Mouse (Mus musculus): ENCODE results near the gene Xylt2. TPM values are rescaled to one million over a fixed set of nuclear protein-coding genes. Genes with fewer than 3 reads are reported as not detected.
"Not testable (repeated sequence)": the region's sequence is repeated elsewhere in the genome, so short reads cannot be mapped to it uniquely, and the experiment has no call there.

Xylt2 gene
- polyA plus RNA-seq, 1 experiment from 2014 or later: 13.2 TPM

DNA sequence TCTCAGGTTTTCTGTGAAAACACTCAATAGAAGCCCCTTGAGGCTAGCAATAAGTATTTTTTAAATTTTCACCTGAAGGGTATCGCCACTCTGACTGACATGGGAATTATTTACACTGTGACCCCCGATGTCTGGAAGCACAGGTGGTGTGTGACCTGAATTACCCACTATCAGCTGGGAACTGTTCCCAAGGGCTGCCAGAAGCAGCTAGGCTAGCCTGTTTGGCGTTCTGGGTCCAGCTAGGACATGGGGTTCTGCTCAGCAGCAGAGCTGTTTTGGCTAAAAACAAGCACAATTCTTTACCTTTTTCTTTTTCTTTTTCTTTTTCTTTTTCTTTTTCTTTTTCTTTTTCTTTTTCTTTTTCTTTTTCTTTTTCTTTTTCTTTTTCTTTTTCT, 24.9 kb upstream of the Xylt2 start:
- ATAC-seq (ENCODE audit: low FRiP score) (no peak), DNase-seq (ENCODE audit: low spot score) (no peak)
- H3K36me3 ChIP-seq (replicated peaks; ENCODE audit: control insufficient read depth, insufficient read depth): no peaks in the 10 kb centered on the region
- H3K9ac ChIP-seq: no peak overlapping the region
- H3K4me1 ChIP-seq (replicated peaks; ENCODE audit: control insufficient read depth, insufficient read depth, low read length): no peaks in the 10 kb centered on the region
- no peak overlapping the region for H3K4me3 ChIP-seq (replicated peaks; ENCODE audit: low read length)
- H3K4me2 ChIP-seq (replicated peaks): no peak overlapping the region
- H3K27me3 ChIP-seq (ENCODE audit: control insufficient read depth, insufficient read depth, low read length): no peaks in the 10 kb centered on the region
- 55% methylated on average over 3 of the region's 3 CpGs for WGBS
- H3K9me3 ChIP-seq (ENCODE audit: control insufficient read depth, low read length): no peaks in the 10 kb centered on the region
- no peak overlapping the region for H3K27ac ChIP-seq

DNA sequence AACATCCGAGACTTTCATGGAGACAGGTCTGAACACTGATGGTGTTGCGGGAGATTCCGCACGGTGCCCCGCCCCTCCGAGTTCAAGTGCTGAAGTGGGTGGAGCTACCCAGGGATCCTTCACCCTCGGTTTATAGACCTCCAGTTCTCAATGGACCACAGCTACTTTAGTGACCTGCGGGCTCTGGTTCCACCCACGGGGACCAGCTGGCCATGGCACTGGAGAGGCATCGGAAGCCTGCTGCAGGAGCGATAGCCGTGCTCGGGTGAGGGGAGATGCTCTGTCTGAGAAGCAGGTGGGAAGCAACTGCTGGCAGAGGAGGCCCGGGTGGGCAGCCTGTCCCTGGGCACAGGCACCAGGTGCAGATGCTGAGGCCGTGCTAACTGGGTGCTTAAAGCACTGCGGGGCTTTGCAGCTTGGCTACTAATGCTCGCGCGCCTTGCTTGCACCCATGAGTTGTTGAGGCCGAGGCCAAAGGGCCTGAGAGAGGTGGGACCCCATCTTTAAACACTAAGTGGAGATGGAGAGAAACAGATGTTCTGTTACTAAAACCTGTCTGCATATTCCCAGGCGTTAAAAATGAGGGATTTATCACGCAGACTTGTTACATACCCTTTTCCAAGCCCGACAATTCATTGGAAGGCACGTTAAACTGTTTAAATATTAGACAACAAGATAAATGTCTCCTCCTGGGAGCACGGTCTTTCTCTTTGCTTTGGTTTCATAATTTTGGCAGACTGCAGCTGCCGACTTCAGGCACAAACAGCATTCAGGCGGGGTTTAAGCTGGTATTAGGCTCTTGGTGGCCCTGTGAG, 24.3 kb upstream of the Xylt2 start:
- H3K4me3 ChIP-seq (replicated peaks; ENCODE audit: low read length): no peak overlapping the region
- no peaks in the 10 kb centered on the region for H3K9me3 ChIP-seq (ENCODE audit: control insufficient read depth, low read length)
- H3K9ac ChIP-seq: no peak overlapping the region
- H3K27ac ChIP-seq: no peak overlapping the region
- no peaks in the 10 kb centered on the region for H3K36me3 ChIP-seq (replicated peaks; ENCODE audit: control insufficient read depth, insufficient read depth)
- 48% methylated on average over 27 of the region's 27 CpGs for whole genome bisulfite sequencing
- no peaks in the 10 kb centered on the region for H3K27me3 ChIP-seq (ENCODE audit: control insufficient read depth, insufficient read depth, low read length)
- H3K4me1 ChIP-seq (replicated peaks; ENCODE audit: control insufficient read depth, insufficient read depth, low read length): no peaks in the 10 kb centered on the region
- DNase-seq (ENCODE audit: low spot score) (no peak), ATAC-seq (ENCODE audit: low FRiP score) (no peak)
- no peak overlapping the region for H3K4me2 ChIP-seq (replicated peaks)

DNA sequence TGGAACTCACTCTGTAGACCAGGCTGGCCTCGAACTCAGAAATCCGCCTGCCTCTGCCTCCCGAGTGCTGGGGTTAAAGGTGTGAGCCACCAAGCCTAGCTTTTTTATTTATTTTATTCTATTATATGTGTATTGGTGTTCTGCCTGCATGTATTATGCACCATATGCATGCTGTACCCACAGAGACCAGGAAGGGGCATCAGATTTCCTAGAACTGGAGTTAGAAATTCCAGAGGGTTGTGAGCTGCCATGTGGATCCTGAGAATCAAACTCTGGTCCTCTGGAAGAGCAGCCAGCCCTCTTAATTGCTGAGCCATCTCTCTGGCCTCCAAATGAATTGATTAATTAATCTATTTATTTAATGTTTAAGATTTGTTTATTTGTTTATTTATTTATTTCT, 22.1 kb upstream of the Xylt2 start:
- no peaks in the 10 kb centered on the region for H3K9me3 ChIP-seq (ENCODE audit: control insufficient read depth, low read length)
- H3K27ac ChIP-seq: no peak overlapping the region
- H3K36me3 ChIP-seq (replicated peaks; ENCODE audit: control insufficient read depth, insufficient read depth): no peaks in the 10 kb centered on the region
- no peaks in the 10 kb centered on the region for H3K4me1 ChIP-seq (replicated peaks; ENCODE audit: control insufficient read depth, insufficient read depth, low read length)
- DNase-seq (ENCODE audit: low spot score): no peak
- no peak overlapping the region for H3K9ac ChIP-seq
- H3K4me3 ChIP-seq (replicated peaks; ENCODE audit: low read length): no peak overlapping the region
- no peak for ATAC-seq (ENCODE audit: low FRiP score)
- no peak overlapping the region for H3K4me2 ChIP-seq (replicated peaks)
- 96% methylated on average over 3 of the region's 3 CpGs for WGBS
- H3K27me3 ChIP-seq (ENCODE audit: control insufficient read depth, insufficient read depth, low read length): no peaks in the 10 kb centered on the region

DNA sequence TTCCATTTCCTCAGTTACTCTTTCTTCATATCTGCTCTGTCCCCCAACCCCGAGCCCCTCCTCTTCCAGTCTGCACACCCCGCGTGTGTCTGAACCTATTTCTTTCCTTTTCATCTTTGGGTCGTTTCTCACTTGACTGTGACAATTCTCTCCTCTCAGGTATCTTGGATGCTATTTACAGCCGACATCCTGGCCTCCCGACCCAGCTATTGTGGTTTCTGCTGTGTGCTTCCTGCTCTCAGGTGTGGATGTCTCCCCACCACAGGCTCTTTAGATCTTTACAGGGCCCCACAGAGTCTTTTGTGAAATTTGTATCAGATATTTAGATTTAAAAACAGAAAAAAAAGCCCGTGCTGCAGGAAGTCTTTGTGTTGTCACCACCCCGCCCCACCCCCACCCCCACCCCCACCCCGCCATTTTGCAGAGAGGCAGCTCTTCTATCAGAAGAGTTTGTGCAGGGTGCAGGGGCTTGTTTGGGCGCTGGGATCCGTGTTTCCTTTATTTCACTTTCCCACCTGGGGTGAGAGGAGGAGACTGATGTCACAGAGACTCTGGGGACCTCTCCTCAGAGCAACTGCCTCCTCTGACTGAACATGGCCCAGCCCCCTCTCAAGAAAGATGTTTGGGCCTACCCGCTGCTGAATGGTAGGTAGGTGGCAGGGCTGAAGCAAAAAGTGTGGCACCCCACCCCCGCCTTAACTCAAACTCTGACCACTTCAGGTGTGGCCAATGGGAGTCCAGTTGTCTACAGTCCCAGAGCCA, 20.6 kb upstream of the Xylt2 start:
- Histone ChIP-seq H3K9me3 (ENCODE audit: control insufficient read depth, low read length) (no peaks in the 10 kb centered on the region), H3K36me3 (replicated peaks; ENCODE audit: control insufficient read depth, insufficient read depth) (no peaks in the 10 kb centered on the region), H3K4me1 (replicated peaks; ENCODE audit: control insufficient read depth, insufficient read depth, low read length) (no peaks in the 10 kb centered on the region), H3K4me2 (replicated peaks) (no peak overlapping the region), H3K27ac (no peak overlapping the region), H3K9ac (no peak overlapping the region), H3K4me3 (replicated peaks; ENCODE audit: low read length) (no peak overlapping the region), H3K27me3 (ENCODE audit: control insufficient read depth, insufficient read depth, low read length) (no peaks in the 10 kb centered on the region)
- no peak for DNase-seq (ENCODE audit: low spot score)
- 42% methylated on average over 13 of the region's 13 CpGs for WGBS
- ATAC-seq (ENCODE audit: low FRiP score): no peak

DNA sequence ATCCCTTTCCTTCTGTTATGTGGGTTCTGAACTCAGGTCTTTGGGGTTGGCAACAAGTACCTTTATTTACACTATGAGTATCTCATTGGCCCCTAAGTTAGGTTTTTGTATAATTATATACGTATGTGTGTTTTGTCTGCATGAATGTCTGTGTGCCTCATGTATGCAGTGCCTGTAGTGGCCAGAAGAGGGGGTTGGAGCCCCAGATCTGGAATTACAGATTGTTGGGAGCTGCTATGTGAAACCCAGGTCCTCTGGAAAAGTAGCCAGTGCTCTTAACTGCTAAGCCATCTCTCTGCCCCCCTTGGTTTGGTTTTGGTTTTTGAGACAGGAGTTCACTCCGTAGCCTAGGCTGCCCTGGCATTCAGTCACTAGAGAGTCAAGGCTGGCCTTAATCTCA, 19.8 kb upstream of the Xylt2 start:
- Histone ChIP-seq H3K36me3 (replicated peaks; ENCODE audit: control insufficient read depth, insufficient read depth) (no peaks in the 10 kb centered on the region), H3K4me1 (replicated peaks; ENCODE audit: control insufficient read depth, insufficient read depth, low read length) (no peaks in the 10 kb centered on the region), H3K4me2 (replicated peaks) (no peak overlapping the region), H3K27ac (no peak overlapping the region), H3K9me3 (ENCODE audit: control insufficient read depth, low read length) (no peaks in the 10 kb centered on the region), H3K27me3 (ENCODE audit: control insufficient read depth, insufficient read depth, low read length) (no peaks in the 10 kb centered on the region), H3K9ac (no peak overlapping the region), H3K4me3 (replicated peaks; ENCODE audit: low read length) (no peak overlapping the region)
- no peak for DNase-seq (ENCODE audit: low spot score)
- no peak for ATAC-seq (ENCODE audit: low FRiP score)
- 92% methylated on average over 2 of the region's 2 CpGs for WGBS

DNA sequence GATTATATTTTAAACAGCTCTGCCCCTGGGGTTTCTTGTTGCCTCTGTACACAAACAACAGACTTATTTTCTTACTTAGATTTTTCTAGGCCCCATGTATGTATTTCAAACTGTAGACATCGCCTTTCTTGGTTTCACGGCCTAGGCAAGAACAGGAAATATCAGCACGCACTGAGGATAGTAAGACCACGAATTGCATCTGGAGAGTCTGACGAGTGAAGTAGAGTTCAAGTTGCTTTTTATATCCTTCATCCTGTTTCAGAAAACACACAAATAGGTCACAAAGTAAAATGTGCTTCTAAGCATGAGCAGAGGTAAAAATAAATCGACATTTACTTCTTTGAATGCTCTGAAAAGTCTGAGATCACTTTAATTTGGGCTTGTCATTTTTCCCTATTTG, 18.2 kb upstream of the Xylt2 start:
- Histone ChIP-seq H3K4me3 (replicated peaks; ENCODE audit: low read length) (no peak overlapping the region), H3K4me2 (replicated peaks) (no peak overlapping the region), H3K9me3 (ENCODE audit: control insufficient read depth, low read length) (no peaks in the 10 kb centered on the region), H3K9ac (no peak overlapping the region), H3K27me3 (ENCODE audit: control insufficient read depth, insufficient read depth, low read length) (no peaks in the 10 kb centered on the region), H3K4me1 (replicated peaks; ENCODE audit: control insufficient read depth, insufficient read depth, low read length) (no peaks in the 10 kb centered on the region), H3K36me3 (replicated peaks; ENCODE audit: control insufficient read depth, insufficient read depth) (no peaks in the 10 kb centered on the region), H3K27ac (no peak overlapping the region)
- DNase-seq (ENCODE audit: low spot score) (no peak), ATAC-seq (ENCODE audit: low FRiP score) (no peak)
- WGBS: 87% methylated on average over 6 of the region's 6 CpGs

DNA sequence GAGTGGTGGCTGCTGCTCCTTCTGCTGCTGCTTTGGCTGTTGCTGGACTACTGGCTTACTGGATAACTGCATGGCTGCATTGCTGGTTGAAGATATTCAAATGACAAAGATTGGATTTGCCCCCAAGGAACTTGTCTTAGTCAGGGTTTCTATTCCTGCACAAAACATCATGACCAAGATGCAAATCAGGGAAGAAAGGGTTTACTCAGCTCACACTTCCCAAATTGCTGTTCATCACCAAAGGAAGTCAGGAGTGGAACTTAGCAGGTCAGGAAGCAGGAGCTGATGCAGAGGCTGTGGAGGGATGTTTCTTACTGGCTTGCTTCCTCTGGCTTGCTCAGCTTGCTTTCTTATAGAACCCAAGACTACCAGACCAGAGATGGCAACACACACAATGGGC, 15.2 kb upstream of the Xylt2 start:
- H3K27me3 ChIP-seq (ENCODE audit: control insufficient read depth, insufficient read depth, low read length); H3K4me3 ChIP-seq (replicated peaks; ENCODE audit: low read length); ATAC-seq (ENCODE audit: low FRiP score); H3K4me1 ChIP-seq (replicated peaks; ENCODE audit: control insufficient read depth, insufficient read depth, low read length); H3K9me3 ChIP-seq (ENCODE audit: control insufficient read depth, low read length); DNase-seq (ENCODE audit: low spot score); H3K9ac ChIP-seq; H3K36me3 ChIP-seq (replicated peaks; ENCODE audit: control insufficient read depth, insufficient read depth); H3K27ac ChIP-seq; H3K4me2 ChIP-seq (replicated peaks): not testable (repeated sequence)

DNA sequence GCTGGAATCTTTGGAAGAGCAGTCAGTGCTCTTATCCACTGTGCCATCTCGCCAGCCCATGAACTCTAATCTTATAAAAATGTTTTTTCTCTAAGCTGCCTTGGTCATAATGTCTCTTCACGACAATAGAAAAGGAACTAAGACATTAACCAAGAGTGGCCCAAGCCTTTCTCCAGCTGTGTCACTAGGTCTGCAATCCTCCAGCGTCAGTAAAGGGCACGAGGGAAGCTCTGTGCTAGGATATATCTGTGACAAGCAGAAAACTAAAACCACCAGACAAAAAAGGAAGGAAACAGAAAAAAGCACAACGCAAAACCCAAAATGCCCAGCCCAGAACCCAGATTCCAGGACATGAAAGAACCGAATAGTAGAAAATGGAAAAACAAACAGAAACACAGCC, 9.9 kb upstream of the Xylt2 start:
- Histone ChIP-seq H3K4me3 (replicated peaks; ENCODE audit: low read length) (no peak overlapping the region), H3K27me3 (ENCODE audit: control insufficient read depth, insufficient read depth, low read length) (no peaks in the 10 kb centered on the region), H3K36me3 (replicated peaks; ENCODE audit: control insufficient read depth, insufficient read depth) (no peaks in the 10 kb centered on the region), H3K27ac (no peak overlapping the region), H3K9me3 (ENCODE audit: control insufficient read depth, low read length) (no peaks in the 10 kb centered on the region), H3K4me1 (replicated peaks; ENCODE audit: control insufficient read depth, insufficient read depth, low read length) (no peaks in the 10 kb centered on the region), H3K4me2 (replicated peaks) (no peak overlapping the region), H3K9ac (no peak overlapping the region)
- DNase-seq (ENCODE audit: low spot score): no peak
- whole genome bisulfite sequencing: 87% methylated on average over 6 of the region's 6 CpGs
- ATAC-seq (ENCODE audit: low FRiP score): no peak

DNA sequence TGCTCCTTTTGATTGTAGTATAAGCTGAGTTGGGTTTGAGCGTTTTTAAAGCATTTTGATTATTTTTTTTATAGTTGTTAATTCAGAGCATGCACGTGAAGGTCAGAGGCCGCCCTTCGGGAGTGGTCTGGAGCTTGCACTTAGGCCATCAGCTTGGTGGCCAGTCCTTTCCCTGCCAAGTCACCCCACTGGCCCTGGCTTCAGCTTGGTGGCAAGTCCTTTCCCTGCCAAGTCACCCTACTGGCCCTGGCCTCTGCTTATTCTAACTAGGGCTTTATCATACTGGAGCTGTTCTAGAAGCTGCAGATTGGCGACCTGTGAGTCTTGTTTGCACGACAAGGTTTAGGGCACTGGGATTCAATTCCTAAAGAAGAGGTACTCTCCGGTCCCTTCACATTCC, 5.1 kb upstream of the Xylt2 start:
- ATAC-seq (ENCODE audit: low FRiP score) (no peak), DNase-seq (ENCODE audit: low spot score) (no peak)
- H3K36me3 ChIP-seq (replicated peaks; ENCODE audit: control insufficient read depth, insufficient read depth): no peaks in the 10 kb centered on the region
- H3K27ac ChIP-seq: no peak overlapping the region
- 84% methylated on average over 7 of the region's 7 CpGs for WGBS
- no peak overlapping the region for H3K9ac ChIP-seq
- no peaks in the 10 kb centered on the region for H3K9me3 ChIP-seq (ENCODE audit: control insufficient read depth, low read length)
- H3K4me2 ChIP-seq (replicated peaks): no peak overlapping the region
- H3K27me3 ChIP-seq (ENCODE audit: control insufficient read depth, insufficient read depth, low read length): no peaks in the 10 kb centered on the region
- peaks cover 8% of the 10 kb centered on the region; the same call in 1 of the 2 replicates for H3K4me1 ChIP-seq (replicated peaks; ENCODE audit: control insufficient read depth, insufficient read depth, low read length)
- H3K4me3 ChIP-seq (replicated peaks; ENCODE audit: low read length): no peak overlapping the region

All from hindbrain, embryonic 14.5 days (tissue).